Mouse (Mus musculus) liver, embryonic 13.5 days (tissue): ENCODE data around the gene Tmem163. TPM values are rescaled to one million over a fixed set of nuclear protein-coding genes. Genes with fewer than 3 reads are reported as not detected.

Experiments used
- ATAC-seq: fragments of 200-750 bp; cut with Nextera tagmentation; 2 replicates; pipeline ENCODE4 v1.8.0; 2017; ENCODE audit warnings: low read depth, mild to moderate bottlenecking, moderate number of reproducible peaks, moderate library complexity
- DNase-seq: peaks from one replicate; pipeline ENCODE4 v3.0.0; 2022
- H3K27ac ChIP-seq: fragments of 300-500 bp; sonication (generic); 2 replicates; pipeline ENCODE4 v1.5.1; 2015; ENCODE audit warnings: moderate library complexity, mild to moderate bottlenecking, inconsistent platforms
- H3K27me3 ChIP-seq: fragments of 300-500 bp; sonication (generic); 2 replicates; pipeline ENCODE4 v1.6.1; 2015; ENCODE audit warnings: mild to moderate bottlenecking, inconsistent platforms
- H3K36me3 ChIP-seq: fragments of 300-500 bp; sonication (generic); 2 replicates; pipeline ENCODE4 v1.6.1; 2015; ENCODE audit warnings: mild to moderate bottlenecking, inconsistent platforms
- H3K4me1 ChIP-seq: fragments of 300-500 bp; sonication (generic); replicated peaks from 2 replicates; pipeline ENCODE4 v1.6.1; 2015; ENCODE audit warnings: inconsistent platforms
- H3K4me2 ChIP-seq: fragments of 300-500 bp; sonication (generic); 2 replicates; pipeline ENCODE4 v1.6.1; 2015; ENCODE audit warnings: inconsistent platforms, mild to moderate bottlenecking, moderate library complexity
- H3K4me3 ChIP-seq: fragments of 300-500 bp; sonication (generic); replicated peaks from 2 replicates; pipeline ENCODE4 v1.5.1; 2015; ENCODE audit warnings: mild to moderate bottlenecking, inconsistent platforms
- H3K9ac ChIP-seq: fragments of 300-500 bp; sonication (generic); 2 replicates; pipeline ENCODE4 v1.6.1; 2015; ENCODE audit warnings: mild to moderate bottlenecking, inconsistent platforms
- H3K9me3 ChIP-seq: fragments of 300-500 bp; sonication (generic); replicated peaks from 2 replicates; pipeline ENCODE4 v1.6.1; 2016; ENCODE audit warnings: inconsistent platforms
- WGBS: fragments of 180-500 bp; shearing (Covaris S2); methylation state at CpG from one replicate; pipeline ENCODE4 v1.1.7; 2015; ENCODE audit not compliant: insufficient replicate concordance; 5-methylcytosine and 5-hydroxymethylcytosine counted together
- polyA plus RNA-seq: library from polyadenylated mRNA; unstranded; fragments of >200 nt; fragmentation: Nextera tagmentation; extraction: Ambion mirVana; gene quantifications from 2 replicates; pipeline ENCODE4 v1.2.1, GENCODE M21; 2015

The Tmem163 gene
- polyA plus RNA-seq, 1 experiment from 2014 or later, result 0.51 TPM

DNA sequence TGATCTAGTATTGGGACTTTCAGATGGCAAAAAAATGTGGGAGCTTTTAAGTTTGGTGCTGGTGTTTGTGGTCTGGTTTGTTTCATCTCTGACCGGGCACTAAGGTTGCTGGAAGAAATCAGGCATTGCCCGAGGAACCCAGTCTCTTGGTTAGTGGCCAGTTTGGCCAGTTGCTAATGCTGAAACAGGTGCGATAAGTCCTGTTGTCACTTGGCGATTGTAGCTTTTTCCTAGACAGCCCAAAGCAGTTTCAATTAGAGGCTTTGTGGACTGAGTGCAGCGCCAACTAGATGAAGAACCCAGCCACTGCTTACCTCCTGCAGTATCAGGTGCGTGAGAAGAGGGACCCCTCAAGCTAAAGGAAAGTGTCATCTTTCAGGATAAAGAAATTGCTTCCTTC lies 226.0 kb downstream of the Tmem163 start:
- H3K36me3 ChIP-seq, result 0 out of 2 replicates have a peak, but pooled peaks cover 3% of the 10 kb centered on the region
- H3K27me3 ChIP-seq, result no peaks in the 10 kb centered on the region
- H3K4me1 ChIP-seq, result no peaks in the 10 kb centered on the region
- H3K9me3 ChIP-seq, result no peaks in the 10 kb centered on the region
- H3K4me3 ChIP-seq, result no peak overlapping the region
- no peak overlapping the region for H3K27ac ChIP-seq
- 73% methylated on average over 6 of the region's 6 CpGs for WGBS
- ATAC-seq (no peak), DNase-seq (no peak)
- no peak overlapping the region for H3K9ac ChIP-seq
- H3K4me2 ChIP-seq, result no peak overlapping the region

DNA sequence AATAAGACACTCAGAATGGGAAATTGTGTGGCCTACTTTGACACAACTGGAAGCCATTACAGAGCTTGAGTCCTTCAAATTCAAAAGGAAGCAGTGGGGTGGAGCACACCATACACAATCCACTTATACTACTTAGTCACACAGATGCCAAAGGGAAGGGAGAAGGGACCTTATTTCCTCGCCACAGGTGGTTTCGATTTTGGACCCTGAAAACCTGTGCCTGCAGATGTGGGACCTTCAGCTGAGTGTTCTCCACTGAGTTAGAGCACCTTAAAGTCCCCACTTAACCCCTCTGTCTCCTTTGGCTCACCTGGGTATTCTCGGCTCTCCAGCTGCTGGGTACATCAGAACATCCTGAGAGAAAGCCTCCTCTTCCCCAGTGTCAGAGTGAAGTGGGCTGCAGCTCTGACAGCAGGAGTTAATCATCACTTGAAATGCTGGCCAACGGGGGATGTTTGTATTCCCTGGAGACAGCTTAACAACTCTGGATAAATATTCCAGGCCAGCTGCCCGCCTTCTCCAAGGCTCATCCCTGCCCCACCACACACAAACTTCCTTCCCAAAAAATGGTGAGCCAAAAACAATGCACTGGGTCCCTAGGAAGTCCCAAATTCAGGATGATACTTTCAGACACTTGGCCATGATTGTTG lies 234.4 kb downstream of the Tmem163 start:
- Histone ChIP-seq H3K4me1 (no peaks in the 10 kb centered on the region), H3K27ac (no peak overlapping the region), H3K27me3 (no peaks in the 10 kb centered on the region), H3K4me3 (no peak overlapping the region), H3K36me3 (0 out of 2 replicates have a peak, but pooled peaks cover 5% of the 10 kb centered on the region), H3K9me3 (no peaks in the 10 kb centered on the region), H3K4me2 (no peak overlapping the region), H3K9ac (no peak overlapping the region)
- DNase-seq (no peak), ATAC-seq (no peak)
- WGBS, result 58% methylated on average over 5 of the region's 5 CpGs

DNA sequence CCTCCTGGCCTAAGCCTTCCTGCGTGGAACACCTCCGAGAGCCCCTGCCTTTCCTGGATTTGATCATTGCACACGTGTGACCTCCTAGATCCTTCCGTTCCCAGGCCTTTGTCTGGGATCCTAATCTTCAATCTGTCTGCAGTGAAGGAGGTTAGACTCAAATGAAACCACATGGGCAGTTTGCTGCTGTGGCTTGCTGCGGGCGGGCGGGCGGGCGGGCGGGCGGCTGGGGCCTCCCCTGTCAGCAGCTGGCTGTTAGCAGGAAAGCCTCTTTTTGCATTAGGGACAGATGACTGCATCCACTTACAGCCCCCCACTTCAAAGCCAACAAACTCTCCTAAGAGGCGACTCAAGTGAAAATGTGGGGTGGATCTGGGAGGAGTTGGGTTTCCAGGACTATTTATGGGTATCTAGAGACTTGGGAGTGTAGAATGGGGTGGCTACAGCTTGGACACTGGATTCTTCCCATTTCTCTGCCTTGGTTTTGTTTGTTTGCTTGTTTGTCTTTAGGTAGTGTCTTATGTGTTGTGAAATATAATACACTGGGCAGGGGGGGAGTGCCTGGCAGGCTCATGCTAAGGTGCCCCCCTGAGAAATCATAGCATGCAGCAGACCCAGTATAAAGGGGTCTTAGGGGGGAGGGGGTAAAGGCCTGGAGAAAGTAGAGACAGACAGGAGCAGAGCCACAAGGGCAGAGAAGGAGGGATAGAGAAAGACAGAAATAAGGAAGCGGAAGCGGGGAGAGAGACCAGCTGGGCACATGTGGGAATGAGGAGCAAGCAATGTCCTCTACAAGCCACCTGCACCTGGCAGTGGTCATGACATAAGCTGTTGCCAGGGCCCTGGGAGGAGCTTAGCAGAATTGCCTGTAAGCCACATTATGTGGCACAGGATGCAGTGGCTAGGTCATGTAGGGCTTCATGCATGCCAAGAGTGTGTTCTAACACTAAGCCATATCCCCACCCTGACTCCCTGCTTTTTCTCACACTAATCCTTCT lies 236.2 kb downstream of the Tmem163 start:
- Histone ChIP-seq H3K36me3 (no peaks in the 10 kb centered on the region), H3K4me2 (no peak overlapping the region), H3K9me3 (no peaks in the 10 kb centered on the region), H3K9ac (no peak overlapping the region), H3K4me1 (no peaks in the 10 kb centered on the region), H3K27me3 (no peaks in the 10 kb centered on the region), H3K4me3 (no peak overlapping the region), H3K27ac (no peak overlapping the region)
- no peak for DNase-seq
- WGBS, result 57% methylated on average over 14 of the region's 14 CpGs
- no peak for ATAC-seq

DNA sequence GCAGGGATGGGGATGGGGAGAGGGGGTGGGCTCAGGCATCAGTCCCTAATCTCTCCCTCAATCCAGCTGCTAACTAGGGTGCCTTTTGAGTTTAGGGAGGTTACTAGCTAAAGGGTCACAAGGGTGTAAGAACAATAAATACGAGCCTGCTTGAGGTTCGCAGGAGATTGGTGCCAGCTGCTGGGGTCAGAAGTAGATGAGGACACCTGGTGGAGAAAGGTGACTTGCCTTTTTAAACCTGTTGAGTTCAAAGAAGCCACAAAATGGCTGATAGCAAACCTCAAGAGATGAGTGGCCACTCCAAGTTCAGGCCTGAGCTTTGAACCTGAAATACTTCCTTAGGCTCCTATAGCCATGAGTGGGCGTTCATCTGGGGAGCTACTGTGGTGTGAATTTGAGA lies 237.6 kb downstream of the Tmem163 start:
- Histone ChIP-seq H3K36me3 (no peaks in the 10 kb centered on the region), H3K4me3 (no peak overlapping the region), H3K9me3 (no peaks in the 10 kb centered on the region), H3K27me3 (no peaks in the 10 kb centered on the region), H3K4me2 (no peak overlapping the region), H3K27ac (no peak overlapping the region), H3K9ac (no peak overlapping the region), H3K4me1 (no peaks in the 10 kb centered on the region)
- ATAC-seq (no peak), DNase-seq (no peak)
- WGBS, result 66% methylated on average over 3 of the region's 3 CpGs

DNA sequence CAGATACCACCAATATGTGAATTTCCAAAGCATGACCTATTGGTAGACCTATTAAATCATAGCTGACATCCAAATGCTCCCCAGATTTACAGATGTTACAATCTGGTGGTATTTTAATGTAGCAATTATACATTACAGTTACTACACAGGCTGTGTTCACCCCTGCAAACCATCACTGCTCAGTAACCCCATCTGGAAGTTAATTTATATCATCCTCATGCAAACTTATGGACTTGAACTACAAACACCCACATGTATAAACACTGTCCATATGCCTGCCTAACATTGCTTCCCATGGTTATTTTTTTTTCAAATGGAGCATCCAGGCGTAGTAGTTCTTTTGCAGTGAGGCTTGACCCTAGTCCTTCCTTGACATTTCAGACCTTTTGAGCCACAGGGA lies 238.3 kb downstream of the Tmem163 start:
- ATAC-seq (no peak), DNase-seq (no peak)
- Histone ChIP-seq H3K4me2 (no peak overlapping the region), H3K9me3 (no peaks in the 10 kb centered on the region), H3K27me3 (no peaks in the 10 kb centered on the region), H3K27ac (no peak overlapping the region), H3K4me3 (no peak overlapping the region), H3K4me1 (no peaks in the 10 kb centered on the region), H3K36me3 (no peaks in the 10 kb centered on the region), H3K9ac (no peak overlapping the region)
- WGBS, result 54% methylated on average over 1 of the region's 1 CpGs

DNA sequence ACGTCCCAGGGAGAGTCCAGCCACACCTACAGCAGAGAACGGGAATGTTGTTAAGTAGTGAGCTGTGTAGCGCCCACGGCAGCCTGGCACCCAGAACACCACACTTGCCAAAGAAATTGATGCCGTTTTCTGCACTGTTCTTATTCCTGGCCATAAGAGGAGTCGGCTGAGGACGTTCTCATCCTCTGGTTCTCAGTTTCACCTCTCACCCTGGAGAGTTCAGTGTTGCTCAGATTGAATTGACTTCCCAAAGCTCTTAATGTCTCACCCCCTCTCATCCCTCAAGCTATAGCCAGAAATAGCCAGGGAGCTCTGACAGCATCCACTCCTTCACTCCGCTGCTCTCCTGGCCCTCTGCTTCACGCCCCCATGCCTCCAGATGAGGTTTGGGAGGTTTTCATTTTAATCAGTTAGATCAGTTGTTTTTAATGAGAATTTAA lies 239.9 kb downstream of the Tmem163 start:
- no peaks in the 10 kb centered on the region for H3K4me1 ChIP-seq
- no peak overlapping the region for H3K4me3 ChIP-seq
- no peak for DNase-seq
- WGBS, result 79% methylated on average over 9 of the region's 9 CpGs
- no peak for ATAC-seq
- no peaks in the 10 kb centered on the region for H3K9me3 ChIP-seq
- no peaks in the 10 kb centered on the region for H3K36me3 ChIP-seq
- H3K27ac ChIP-seq, result no peak overlapping the region
- no peaks in the 10 kb centered on the region for H3K27me3 ChIP-seq
- H3K4me2 ChIP-seq, result no peak overlapping the region
- H3K9ac ChIP-seq, result no peak overlapping the region

DNA sequence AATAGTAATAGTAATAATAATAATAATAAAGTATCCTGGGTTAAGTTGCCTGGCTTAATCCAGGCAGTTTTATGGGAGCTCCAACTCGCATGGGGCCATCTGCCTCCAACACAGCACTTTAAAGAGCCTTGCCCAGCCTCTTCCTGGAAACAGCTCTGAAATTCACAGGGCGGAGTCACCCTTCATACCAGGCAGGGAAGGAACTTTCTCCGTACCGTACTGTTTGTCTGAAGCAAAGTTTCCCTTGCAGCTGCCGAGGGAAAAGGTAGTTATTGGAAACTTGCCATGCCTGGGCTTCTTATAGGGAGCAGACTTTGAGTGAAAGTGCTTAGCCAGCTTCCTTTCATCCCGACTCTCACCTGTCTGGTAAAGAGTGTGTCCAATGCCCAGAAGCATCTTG lies 242.3 kb downstream of the Tmem163 start:
- Histone ChIP-seq H3K4me1 (no peaks in the 10 kb centered on the region), H3K9me3 (no peaks in the 10 kb centered on the region), H3K36me3 (no peaks in the 10 kb centered on the region), H3K27me3 (no peaks in the 10 kb centered on the region), H3K4me2 (no peak overlapping the region), H3K9ac (no peak overlapping the region), H3K27ac (no peak overlapping the region), H3K4me3 (no peak overlapping the region)
- DNase-seq (no peak), ATAC-seq (no peak)
- WGBS, result 67% methylated on average over 6 of the region's 6 CpGs

Other genes starting within 250 kb of the Tmem163 start
- gene Acmsd, start 49.9 kb upstream of the Tmem163 start, polyA plus RNA-seq, result 9.2 and 10.9 TPM in 2 replicates
- 28.0 and 32.9 TPM in 2 replicates for gene Ccnt2, start 94.6 kb upstream of the Tmem163 start, polyA plus RNA-seq
- 0.03 TPM in 1 of 2 replicates, not detected in the other for gene Map3k19, start 175.5 kb upstream of the Tmem163 start, polyA plus RNA-seq
- gene Rab3gap1, start 189.2 kb upstream of the Tmem163 start, polyA plus RNA-seq, result 9.1 and 10.6 TPM in 2 replicates